Mouse (Mus musculus): ENCODE results near the gene Lrrn4cl.
"Not testable (repeated sequence)": the region's sequence is repeated elsewhere in the genome, so short reads cannot be mapped to it uniquely, and the experiment has no call there.

Gene Lrrn4cl

DNA sequence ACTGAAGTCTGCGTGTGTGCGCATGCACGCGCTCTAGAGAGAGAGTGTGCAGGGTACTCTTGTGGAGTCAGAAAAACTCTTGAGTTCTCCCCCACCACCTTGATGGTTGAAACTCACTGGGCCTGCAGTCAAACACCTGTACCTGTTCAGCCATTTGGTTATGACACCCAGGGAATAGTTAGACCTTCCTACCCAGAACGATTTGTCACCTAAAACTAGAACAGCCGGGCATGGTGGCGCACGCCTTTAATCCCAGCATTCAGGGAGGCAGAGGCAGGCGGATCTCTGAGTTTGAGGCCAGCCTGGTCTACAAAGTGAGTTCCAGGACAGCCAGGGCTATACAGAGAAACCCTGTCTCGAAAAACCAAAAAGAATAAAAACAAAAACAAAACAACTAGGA lies 14.2 kb upstream of the Lrrn4cl start:
- in situ Hi-C loops (cut with MboI; ENCODE audit: low pct_unique_long_range_greater_than_20kb in 1 of 2, low sequenced_read_pairs in 2 of 2, unreplicated experiment in 1 of 2), result not testable (repeated sequence)

DNA sequence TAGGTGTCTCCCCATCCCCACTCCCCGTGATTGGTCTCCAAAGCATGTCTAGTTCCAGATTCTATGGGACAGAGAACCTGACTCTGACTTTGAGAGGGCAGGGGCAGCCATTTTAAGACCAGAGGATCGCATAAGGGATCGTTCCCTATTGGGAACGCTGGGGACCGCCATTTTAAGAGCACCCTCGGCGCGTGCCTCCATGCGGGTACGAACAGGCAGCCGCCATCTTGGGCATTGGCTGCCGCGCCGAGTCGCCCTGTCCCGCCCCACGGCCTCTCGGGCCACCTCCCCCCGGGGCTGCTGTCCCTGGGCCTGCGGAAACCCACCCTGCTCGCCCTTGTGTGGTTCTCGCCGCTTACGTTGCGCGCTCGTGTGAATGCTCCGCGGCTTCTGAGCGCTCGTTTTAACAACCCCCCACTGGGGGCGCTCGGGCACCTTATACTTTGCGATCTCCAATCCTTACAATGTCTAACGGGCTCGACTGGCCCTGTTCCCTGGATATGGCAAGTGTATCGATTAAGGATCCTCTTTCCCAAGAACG lies 13.2 kb upstream of the Lrrn4cl start, which contains the start of gene Bscl2:
Gene Bscl2 (plus strand): TSS at position 217 of the 541 bp plus-strand sequence.
- in situ Hi-C loops (cut with MboI; ENCODE audit: low pct_unique_long_range_greater_than_20kb in 1 of 2, low sequenced_read_pairs in 2 of 2, unreplicated experiment in 1 of 2), result no loop called here

DNA sequence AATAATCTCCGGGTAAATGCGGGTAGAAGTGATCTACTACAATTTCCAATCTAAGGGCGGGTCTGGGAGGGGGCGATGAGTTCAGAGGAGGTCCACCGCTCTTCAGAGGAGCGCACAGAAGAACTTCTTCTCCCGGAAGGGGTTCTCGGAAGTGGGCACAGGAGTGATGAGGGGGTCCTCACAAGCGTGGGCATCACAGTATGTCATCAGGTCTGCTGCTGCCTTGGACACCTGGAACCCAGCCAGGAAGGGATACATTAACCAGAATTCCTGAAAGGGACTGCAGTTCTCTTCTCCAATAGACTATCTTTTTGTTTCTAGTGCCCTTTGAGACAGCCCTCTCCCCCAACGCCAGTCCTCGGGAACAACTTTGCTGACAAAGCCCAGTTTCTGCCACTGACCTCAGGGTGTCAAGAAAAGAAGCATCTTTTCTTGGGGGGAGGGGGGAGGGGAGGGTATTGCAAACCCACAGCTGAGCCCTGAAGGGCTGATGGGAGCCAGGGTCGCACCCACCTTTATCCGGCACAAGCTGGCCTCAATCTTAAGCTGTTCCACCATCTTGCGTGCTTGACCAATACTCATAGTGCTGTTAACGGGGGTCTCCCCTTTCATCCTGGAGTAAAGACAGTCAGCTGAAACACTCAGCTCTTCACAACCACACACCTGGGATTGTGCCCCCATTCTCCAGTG lies 12.4 kb upstream of the Lrrn4cl start:
- in situ Hi-C loops (cut with MboI; ENCODE audit: low pct_unique_long_range_greater_than_20kb in 1 of 2, low sequenced_read_pairs in 2 of 2, unreplicated experiment in 1 of 2), result no loop called here

DNA sequence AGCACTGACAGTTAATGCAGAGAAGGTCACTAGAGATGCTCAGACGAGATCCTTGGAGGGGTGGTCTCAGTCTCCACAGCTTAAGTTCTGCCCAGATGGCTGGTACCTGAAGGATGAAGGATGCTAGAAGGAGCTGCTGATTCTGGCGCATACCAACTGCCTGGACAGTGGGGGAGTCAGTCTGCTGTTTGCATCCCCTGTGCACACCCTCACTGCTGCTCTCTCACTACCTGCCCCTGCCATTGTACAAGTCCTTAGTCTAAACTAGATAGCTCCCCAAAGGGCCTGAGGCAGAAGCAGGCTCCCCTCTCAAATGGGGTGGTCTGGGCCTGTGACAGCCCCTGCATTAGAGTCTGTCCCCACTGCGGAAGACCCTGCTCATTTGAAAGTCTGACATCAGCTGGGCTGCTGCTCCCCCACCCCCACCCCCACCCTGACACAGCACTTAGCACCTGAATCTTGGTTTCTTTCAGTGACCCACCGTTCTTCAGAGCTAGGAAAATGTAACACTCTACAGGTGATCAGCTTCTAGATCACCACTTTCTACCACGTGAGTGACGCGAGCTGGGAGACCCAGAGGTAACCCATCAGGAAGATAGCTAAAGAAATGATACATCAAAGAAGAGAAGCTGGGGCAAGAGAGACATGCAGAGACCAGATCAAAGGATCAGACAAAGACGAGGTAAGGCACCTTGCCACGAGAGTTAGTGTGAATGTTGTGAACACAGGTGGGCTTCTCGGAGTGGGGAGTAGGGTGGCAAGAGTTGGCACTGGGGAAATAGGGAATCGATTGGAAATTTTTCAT lies 11.3 kb upstream of the Lrrn4cl start, which contains the start of gene Gng3:
Gene Gng3 (minus strand): TSS at position 92 of the 805 bp plus-strand sequence.
- in situ Hi-C loops (cut with MboI; ENCODE audit: low pct_unique_long_range_greater_than_20kb in 1 of 2, low sequenced_read_pairs in 2 of 2, unreplicated experiment in 1 of 2), result no loop called here

DNA sequence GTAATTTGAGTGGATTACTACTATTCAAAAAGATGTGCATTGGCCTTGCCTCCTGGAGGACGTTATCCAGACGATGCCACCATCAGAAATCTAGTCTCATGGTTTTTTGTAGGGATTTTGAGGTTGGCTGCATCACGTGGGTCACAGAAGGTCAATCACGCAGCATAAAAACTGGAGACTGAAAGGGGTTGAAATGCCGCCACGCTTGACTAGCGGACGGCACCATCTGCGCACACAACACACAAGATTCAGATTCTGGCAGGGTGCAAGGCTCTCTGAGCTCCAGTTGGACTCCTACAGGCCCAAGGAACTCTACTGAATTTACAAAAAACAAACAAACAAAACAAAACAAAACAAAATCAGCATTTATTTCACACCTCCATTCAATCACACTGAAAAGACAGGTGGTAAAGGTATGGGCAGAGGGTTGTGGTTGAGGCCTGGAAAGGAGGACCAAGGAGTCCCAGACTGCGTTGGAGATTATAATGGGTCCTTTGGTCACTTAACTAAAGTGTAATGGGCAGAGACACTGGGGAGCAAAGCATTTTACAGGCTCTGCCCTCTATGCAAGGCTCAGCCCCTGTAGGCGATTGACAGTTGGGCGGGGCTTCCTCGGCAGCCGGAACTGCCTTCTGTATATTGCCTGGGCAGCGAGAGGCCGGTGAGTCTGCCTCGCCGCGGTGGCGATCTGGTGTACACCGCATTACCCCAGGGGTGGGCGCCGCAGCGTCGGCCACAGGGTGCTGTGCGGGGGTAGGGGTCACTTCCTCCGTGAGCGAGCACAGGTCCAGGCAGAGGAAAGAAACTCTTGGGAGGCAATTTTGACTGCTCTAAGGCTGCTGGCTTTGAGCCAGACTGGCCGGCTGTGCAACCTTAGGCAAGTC lies 10.4 kb upstream of the Lrrn4cl start:
- in situ Hi-C loops (cut with MboI; ENCODE audit: low pct_unique_long_range_greater_than_20kb in 1 of 2, low sequenced_read_pairs in 2 of 2, unreplicated experiment in 1 of 2), result no loop called here

DNA sequence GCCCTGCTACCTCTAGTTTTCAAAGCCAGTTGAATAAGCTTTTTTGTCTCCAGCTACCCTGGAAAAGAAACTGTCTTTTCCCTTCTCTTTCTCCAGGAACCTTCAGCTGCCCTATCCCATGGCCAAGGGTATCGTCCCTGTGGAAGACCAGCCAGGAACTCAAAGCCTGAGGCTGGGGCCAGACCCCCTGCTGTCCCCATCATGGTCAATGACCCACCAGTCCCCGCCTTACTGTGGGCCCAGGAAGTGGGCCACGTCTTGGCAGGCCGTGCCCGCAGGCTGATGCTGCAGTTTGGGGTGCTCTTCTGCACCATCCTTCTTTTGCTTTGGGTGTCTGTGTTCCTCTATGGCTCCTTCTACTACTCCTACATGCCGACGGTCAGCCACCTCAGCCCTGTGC lies 9.6 kb upstream of the Lrrn4cl start:
- in situ Hi-C loops (cut with MboI; ENCODE audit: low pct_unique_long_range_greater_than_20kb in 1 of 2, low sequenced_read_pairs in 2 of 2, unreplicated experiment in 1 of 2), result no loop called here

DNA sequence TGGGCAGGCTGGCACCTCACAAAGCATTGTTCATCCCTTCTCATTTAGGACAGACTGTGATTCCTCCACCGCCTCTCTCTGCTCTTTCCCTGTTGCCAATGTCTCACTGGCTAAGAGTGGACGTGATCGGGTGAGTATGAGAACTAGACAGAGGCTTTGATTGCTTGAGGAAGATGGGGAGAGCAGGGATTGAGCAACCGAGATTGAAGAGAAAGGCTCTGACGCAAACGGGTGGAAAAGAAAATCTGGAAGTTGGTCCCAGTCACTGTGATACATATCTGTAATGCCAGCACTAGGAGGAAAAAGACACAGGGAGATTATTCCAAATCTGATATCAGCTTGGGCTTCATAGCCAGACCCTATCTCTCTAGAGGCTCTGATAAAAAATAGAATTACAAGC lies 7.6 kb upstream of the Lrrn4cl start:
- in situ Hi-C loops (cut with MboI; ENCODE audit: low pct_unique_long_range_greater_than_20kb in 1 of 2, low sequenced_read_pairs in 2 of 2, unreplicated experiment in 1 of 2), result no loop called here

DNA sequence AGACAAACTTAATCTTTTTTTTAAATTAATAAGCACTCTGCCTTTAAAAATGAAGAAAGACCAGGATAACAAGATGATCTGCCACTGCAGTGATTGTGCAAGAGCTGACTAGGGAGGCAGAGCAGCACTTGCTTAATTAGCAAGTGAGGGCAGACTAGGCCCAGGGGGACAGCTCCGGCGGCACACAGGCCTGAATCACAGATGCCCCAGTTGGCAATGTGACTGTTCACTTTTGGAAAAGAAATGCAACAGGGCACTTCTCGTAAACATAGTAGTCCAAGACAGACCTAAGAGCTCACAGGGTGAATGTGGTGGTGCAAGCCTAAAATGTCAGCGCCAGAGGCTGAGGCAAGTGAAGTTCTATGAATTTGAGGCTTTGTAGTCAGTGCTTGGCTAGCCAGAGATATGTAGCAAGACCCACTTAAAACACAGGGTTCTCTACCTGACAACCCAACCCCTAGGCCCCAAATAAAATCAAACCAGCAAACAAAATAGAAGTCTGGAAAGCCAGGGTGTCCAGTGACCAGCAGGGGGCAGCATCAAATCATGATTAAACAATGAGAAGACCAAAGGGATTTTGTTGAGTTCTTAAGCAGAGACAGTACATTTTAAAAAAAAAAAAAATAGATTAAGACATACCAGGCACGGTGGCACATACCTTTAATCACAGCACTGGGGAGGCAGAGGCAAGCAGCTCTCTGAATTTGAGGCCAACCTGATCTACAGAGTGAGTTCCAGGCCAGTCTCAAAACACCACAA lies 6.0 kb upstream of the Lrrn4cl start:
- in situ Hi-C loops (cut with MboI; ENCODE audit: low pct_unique_long_range_greater_than_20kb in 1 of 2, low sequenced_read_pairs in 2 of 2, unreplicated experiment in 1 of 2), result no loop called here

DNA sequence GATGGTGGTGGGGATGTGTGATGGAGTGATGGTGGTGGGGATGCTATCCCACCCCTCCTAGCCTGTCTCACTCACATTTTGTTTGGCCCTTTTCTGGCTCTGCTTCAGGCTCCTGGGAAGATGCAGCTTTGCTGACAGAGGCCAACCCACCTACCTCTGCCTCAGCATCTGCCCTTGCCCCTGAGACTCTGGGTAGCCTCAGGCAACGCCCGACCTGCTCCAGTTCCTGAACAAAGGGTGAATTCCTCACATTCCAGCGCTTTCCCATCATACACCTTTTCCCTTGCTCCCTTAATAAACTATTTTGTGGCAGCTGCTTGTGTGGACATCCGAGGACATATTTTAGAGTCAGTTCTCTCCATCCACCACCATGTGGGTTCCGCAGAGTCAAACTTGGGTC lies 2.2 kb upstream of the Lrrn4cl start:
- in situ Hi-C loops (cut with MboI; ENCODE audit: low pct_unique_long_range_greater_than_20kb in 1 of 2, low sequenced_read_pairs in 2 of 2, unreplicated experiment in 1 of 2), result no loop called here

DNA sequence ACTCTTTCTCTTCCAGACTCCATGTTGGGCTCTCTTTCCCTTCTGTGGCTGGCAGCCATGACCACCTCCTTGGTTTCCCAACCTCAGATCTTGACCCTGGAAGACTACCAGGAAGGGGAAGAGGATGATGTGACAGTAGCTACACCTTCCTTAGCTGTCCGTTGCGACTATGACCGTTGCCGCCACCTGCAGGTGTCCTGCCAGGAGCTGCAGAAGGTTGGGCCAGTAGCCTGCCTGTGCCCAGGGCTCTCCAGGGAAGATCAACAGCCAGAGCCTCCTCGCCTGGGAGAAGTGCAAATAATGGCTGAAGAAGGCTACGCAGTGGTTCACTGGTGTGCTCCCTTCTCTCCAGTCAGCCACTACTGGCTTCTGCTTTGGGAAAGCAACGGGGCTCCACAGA lies 1.1 kb downstream of the Lrrn4cl start:
- in situ Hi-C loops (cut with MboI; ENCODE audit: low pct_unique_long_range_greater_than_20kb in 1 of 2, low sequenced_read_pairs in 2 of 2, unreplicated experiment in 1 of 2), result loop anchor here (5.0 to 25.0 kb wide), 2 partner anchors 261 to 986 kb away; partner anchors contain the start of gene Scgb2a2 (in 1 of the 2)

DNA sequence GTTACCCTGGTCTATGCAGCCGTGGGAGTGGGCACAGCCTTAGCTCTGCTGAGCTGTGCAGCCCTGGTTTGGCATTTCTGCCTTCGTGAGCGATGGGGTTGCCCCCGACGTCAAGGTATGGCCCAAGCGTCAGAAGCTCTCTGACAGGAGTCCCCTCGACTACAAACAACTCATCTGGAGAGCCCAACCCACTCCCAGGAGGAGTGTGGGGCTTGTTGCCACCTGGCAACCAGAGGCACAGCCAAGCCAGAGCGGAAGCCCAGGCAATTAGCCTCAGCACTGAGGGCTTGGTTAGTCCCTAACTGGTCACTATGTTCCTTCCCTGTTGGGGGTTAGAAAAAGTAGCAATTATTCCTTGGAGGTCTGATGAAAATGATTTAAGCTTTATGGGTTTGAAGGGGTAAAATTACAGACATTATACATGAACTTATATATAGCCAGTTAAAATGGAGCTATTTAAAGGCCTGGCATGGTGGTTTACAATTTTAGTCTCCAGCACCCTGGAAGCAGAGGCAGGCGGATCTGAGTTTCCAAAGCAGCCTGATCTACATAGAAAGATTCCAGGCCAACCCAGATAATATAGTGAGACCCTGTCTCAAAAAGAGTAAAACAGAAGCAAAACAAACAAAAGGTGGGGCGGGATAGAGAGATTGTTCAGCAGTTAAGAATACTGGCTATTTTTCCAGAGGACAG lies 1.8 kb downstream of the Lrrn4cl start:
- in situ Hi-C loops (cut with MboI; ENCODE audit: low pct_unique_long_range_greater_than_20kb in 1 of 2, low sequenced_read_pairs in 2 of 2, unreplicated experiment in 1 of 2), result loop anchor here (5.0 to 25.0 kb wide), 2 partner anchors 260 to 985 kb away; partner anchors contain the start of gene Scgb2a2 (in 1 of the 2)

DNA sequence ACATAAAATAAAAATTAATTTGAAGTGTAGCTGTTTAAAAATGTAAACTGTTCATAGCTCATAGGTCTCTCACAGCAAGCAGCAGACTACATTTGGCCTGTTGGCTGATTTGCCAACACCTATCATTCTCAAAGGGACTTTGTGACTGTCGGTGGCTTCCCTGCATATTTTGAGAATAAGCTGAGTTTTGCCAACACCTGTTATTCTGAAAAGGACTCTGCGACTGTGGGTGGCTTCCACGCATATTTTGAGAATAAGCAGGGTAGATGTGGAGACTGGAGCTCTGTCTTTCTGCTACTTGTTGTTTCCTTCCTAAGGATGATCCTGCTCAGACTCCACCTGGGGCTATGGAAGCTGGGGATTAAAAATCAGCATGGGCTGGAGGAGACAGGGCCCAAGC lies 2.5 kb downstream of the Lrrn4cl start:
- in situ Hi-C loops (cut with MboI; ENCODE audit: low pct_unique_long_range_greater_than_20kb in 1 of 2, low sequenced_read_pairs in 2 of 2, unreplicated experiment in 1 of 2), result loop anchor here (5.0 to 25.0 kb wide), 2 partner anchors 259 to 984 kb away; partner anchors contain the start of gene Scgb2a2 (in 1 of the 2)

DNA sequence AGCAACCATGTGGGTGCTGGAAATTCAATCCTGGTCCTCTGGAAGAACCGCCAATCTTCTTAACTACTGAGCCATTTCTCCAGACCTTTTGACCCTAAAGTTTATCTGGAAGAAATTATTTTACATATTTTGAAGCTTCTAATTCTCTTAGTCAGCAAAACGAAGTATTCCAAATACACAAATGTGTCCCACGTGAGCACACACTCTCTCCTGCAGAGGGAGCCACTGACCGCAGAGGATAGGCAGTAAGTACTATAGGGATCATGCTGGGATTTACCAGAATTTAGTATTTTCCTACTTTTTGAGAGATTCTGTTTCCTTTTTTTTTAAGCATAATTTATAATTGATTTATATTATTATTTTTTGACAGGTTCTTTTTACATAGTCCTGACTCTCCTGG lies 7.1 kb downstream of the Lrrn4cl start:
- in situ Hi-C loops (cut with MboI; ENCODE audit: low pct_unique_long_range_greater_than_20kb in 1 of 2, low sequenced_read_pairs in 2 of 2, unreplicated experiment in 1 of 2), result loop anchor here in 1 of 2 experiments (5.0 to 25.0 kb wide), 2 partner anchors 260 to 980 kb away; partner anchors contain the start of gene Scgb2a2

DNA sequence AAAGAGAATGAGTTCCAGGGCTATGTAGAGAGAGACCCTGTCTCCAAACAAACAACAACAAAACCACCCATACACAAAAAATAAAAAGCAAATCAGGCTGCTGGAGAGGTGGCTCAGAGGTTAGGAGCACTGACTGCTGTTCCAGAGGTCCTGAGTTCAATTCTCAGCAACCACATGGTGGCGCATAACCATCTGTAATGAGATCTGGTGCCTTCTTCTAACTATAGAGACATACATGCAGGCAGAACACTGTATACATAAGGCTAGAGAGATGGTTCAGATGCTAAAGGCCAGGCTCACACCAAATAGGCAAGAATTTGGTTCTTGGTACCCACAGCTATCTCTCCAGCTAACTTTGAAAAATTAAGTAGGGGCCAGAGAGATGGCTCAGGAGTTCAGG lies 8.4 kb downstream of the Lrrn4cl start:
- in situ Hi-C loops (cut with MboI; ENCODE audit: low pct_unique_long_range_greater_than_20kb in 1 of 2, low sequenced_read_pairs in 2 of 2, unreplicated experiment in 1 of 2), result loop anchor here in 1 of 2 experiments (5.0 to 25.0 kb wide), 2 partner anchors 258 to 978 kb away; partner anchors contain the start of gene Scgb2a2

DNA sequence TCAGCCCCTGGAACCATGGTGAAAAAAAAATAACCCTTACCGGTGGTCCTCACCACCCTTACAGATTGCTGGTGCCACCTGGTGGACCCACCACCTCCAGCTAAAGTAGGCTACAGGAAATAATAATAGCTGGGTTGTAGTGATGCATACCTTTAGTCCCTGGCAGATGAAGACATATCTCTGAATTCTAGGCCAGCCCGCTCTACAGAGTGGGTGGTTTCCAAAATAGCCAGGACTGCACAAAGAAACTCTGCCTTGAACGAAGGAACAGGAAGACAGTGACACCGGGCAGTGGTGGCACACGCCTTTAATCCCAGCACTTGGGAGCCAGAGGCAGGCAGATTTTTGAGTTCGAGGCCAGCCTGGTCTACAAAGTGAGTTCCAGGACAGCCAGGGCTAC lies 13.7 kb downstream of the Lrrn4cl start:
- in situ Hi-C loops (cut with MboI; ENCODE audit: low pct_unique_long_range_greater_than_20kb in 1 of 2, low sequenced_read_pairs in 2 of 2, unreplicated experiment in 1 of 2), result loop anchor here in 1 of 2 experiments (25.0 kb wide), 1 partner anchor 973 kb away; the partner anchor contains the start of gene Scgb2a2

DNA sequence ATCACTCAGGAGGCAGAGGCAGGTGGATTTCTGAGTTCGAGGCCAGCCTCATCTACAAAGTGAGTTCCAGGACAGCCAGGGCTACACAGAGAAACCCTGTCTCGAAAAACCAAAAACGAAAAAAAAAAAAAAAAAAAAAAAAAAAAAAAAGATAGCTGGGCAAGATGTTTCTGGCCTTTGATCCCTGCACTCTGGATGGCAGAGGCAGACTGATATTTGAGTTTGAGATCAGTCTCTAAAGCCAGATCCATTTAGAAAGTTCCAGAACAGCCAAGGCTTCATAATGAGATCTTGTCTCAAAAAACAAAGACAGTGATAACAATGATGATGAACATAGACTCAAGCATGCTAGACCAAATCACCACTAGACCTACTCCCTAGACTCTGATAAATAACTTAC lies 19.8 kb downstream of the Lrrn4cl start:
- in situ Hi-C loops (cut with MboI; ENCODE audit: low pct_unique_long_range_greater_than_20kb in 1 of 2, low sequenced_read_pairs in 2 of 2, unreplicated experiment in 1 of 2), result loop anchor here in 1 of 2 experiments (25.0 kb wide), 1 partner anchor 967 kb away; the partner anchor contains the start of gene Scgb2a2

DNA sequence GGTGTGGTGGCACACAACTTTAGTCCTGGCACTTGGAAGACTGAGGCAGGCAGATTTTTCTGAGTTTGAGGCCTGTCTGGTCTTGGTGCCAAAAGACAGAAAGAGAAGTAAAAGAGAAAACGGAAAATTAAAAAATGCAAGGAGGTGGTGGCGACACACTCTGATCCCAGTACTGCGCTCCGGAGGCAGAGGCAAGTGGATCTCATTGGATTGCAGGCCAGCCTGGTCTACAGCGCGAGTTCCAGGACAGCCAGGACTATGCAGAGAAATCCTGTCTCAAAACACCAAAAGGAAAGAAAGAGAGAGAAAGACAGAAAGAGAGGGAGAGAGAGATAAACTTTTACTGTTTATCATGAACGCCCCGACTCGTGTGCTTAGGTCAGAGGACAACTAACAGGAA lies 20.3 kb downstream of the Lrrn4cl start:
- in situ Hi-C loops (cut with MboI; ENCODE audit: low pct_unique_long_range_greater_than_20kb in 1 of 2, low sequenced_read_pairs in 2 of 2, unreplicated experiment in 1 of 2), result loop anchor here in 1 of 2 experiments (25.0 kb wide), 1 partner anchor 966 kb away; the partner anchor contains the start of gene Scgb2a2

All from mouse embryonic stem cell (cell line).